Mouse (Mus musculus) MEL (cell line): ENCODE measurements around the gene Zp1. TPM values are rescaled to one million over a fixed set of nuclear protein-coding genes. Genes with fewer than 3 reads are reported as not detected.

Experiments
- DNase-seq: peaks from one replicate; pipeline ENCODE4 v3.0.0; 2011; ENCODE audit warnings: low read depth, low spot score
- H3K27ac ChIP-seq: 2 replicates; pipeline ENCODE4 v1.5.1; 2012; ENCODE audit warnings: low read depth, mild to moderate bottlenecking, control low read depth, low read length, moderate library complexity; ENCODE audit not compliant: control insufficient read depth
- H3K27me3 ChIP-seq, 2 experiments: fragments of 150-350 bp in 1 of 2; sonication (generic) in 1 of 2; 2 replicates each; pipeline ENCODE4 v1.6.1; 2012; ENCODE audit warnings: low read length in 2 of 2, mild to moderate bottlenecking in 2 of 2, improper control_type of control experiment in 1 of 2, moderate library complexity in 1 of 2; ENCODE audit not compliant: insufficient read depth in 2 of 2, control insufficient read depth in 1 of 2
- H3K36me3 ChIP-seq, 2 experiments: 2 replicates each; pipeline ENCODE4 v1.6.1; 2012 to 2014; ENCODE audit warnings: low read length in 2 of 2, improper control_type of control experiment in 1 of 2, inconsistent platforms in 1 of 2, mild to moderate bottlenecking in 1 of 2; ENCODE audit not compliant: insufficient read depth in 2 of 2, control insufficient read depth in 1 of 2
- H3K4me1 ChIP-seq, 2 experiments: fragments of 150-350 bp in 1 of 2; sonication (generic) in 1 of 2; 2 replicates each; pipeline ENCODE4 v1.6.1; 2012; ENCODE audit warnings: low read length in 2 of 2, improper control_type of control experiment in 1 of 2, mild to moderate bottlenecking in 1 of 2; ENCODE audit not compliant: insufficient read depth in 2 of 2, control insufficient read depth in 1 of 2
- H3K4me3 ChIP-seq, 2 experiments: fragments of 150-350 bp in 1 of 2; sonication (generic) in 1 of 2; 2 replicates each; pipeline ENCODE4 v1.5.1; 2012; ENCODE audit warnings: low read depth in 2 of 2, low read length in 2 of 2, mild to moderate bottlenecking in 2 of 2, moderate library complexity in 2 of 2, control low read depth in 1 of 2, improper control_type of control experiment in 1 of 2; ENCODE audit not compliant: control insufficient read depth in 1 of 2, insufficient read depth in 1 of 2
- H3K79me2 ChIP-seq: 2 replicates; pipeline ENCODE4 v1.6.1; 2012; ENCODE audit warnings: mild to moderate bottlenecking, low read length, moderate library complexity; ENCODE audit not compliant: control insufficient read depth, poor library complexity, insufficient read depth
- H3K9ac ChIP-seq: 2 replicates; pipeline ENCODE4 v1.6.1; 2012; ENCODE audit warnings: low read depth, mild to moderate bottlenecking, control low read depth, low read length, moderate library complexity; ENCODE audit not compliant: control insufficient read depth, poor library complexity, severe bottlenecking
- H3K9me3 ChIP-seq: fragments of 150-350 bp; sonication (generic); replicated peaks from 2 replicates; pipeline ENCODE4 v1.6.1; 2012; ENCODE audit warnings: mild to moderate bottlenecking, low read length, improper control_type of control experiment, moderate library complexity; ENCODE audit not compliant: insufficient read depth
- CHD1 ChIP-seq: IDR thresholded peaks from 2 replicates; pipeline ENCODE4 v1.6.1; 2012; ENCODE audit warnings: low read depth, mild to moderate bottlenecking, inconsistent platforms, low read length, improper control_type of control experiment
- GABPA ChIP-seq: IDR thresholded peaks from 2 replicates; pipeline ENCODE4 v1.6.1; 2012; ENCODE audit warnings: low read depth, mild to moderate bottlenecking, inconsistent platforms, low read length, improper control_type of control experiment, moderate library complexity
- JUND ChIP-seq: IDR thresholded peaks from 2 replicates; pipeline ENCODE4 v1.6.1; 2011; ENCODE audit warnings: low read depth, mild to moderate bottlenecking, improper control_type of control experiment, low read length
- MAX ChIP-seq: IDR thresholded peaks from 2 replicates; pipeline ENCODE4 v1.6.1; 2011; ENCODE audit warnings: low read length, improper control_type of control experiment
- MAZ ChIP-seq: IDR thresholded peaks from 2 replicates; pipeline ENCODE4 v1.6.1; 2012; ENCODE audit warnings: low read depth, mild to moderate bottlenecking, inconsistent platforms, low read length, improper control_type of control experiment
- MEF2A ChIP-seq: IDR thresholded peaks from 2 replicates; pipeline ENCODE4 v1.6.1; 2014; ENCODE audit warnings: low read depth, mild to moderate bottlenecking, inconsistent platforms, low read length, improper control_type of control experiment; ENCODE audit not compliant: poor library complexity, insufficient replicate concordance, severe bottlenecking; ENCODE audit errors: extremely low read depth
- MXI1 ChIP-seq: IDR thresholded peaks from 2 replicates; pipeline ENCODE4 v1.6.1; 2011; ENCODE audit warnings: mild to moderate bottlenecking, low read depth, low read length, improper control_type of control experiment
- MYB ChIP-seq: IDR thresholded peaks from 2 replicates; pipeline ENCODE4 v1.6.1; 2011; ENCODE audit warnings: mild to moderate bottlenecking, low read depth, low read length, improper control_type of control experiment
- NELFE ChIP-seq: IDR thresholded peaks from 2 replicates; pipeline ENCODE4 v1.6.1; 2011; ENCODE audit warnings: low read depth, low read length, improper control_type of control experiment
- NRF1 ChIP-seq: IDR thresholded peaks from 2 replicates; pipeline ENCODE4 v1.6.1; 2014; ENCODE audit warnings: low read depth, mild to moderate bottlenecking, inconsistent platforms, low read length, improper control_type of control experiment, moderate library complexity; ENCODE audit not compliant: poor library complexity, insufficient read depth, severe bottlenecking
- POLR2AphosphoS2 ChIP-seq: IDR thresholded peaks from 2 replicates; pipeline ENCODE4 v1.6.1; 2011; ENCODE audit warnings: low read length, improper control_type of control experiment
- POLR2AphosphoS5 ChIP-seq: IDR thresholded peaks from 2 replicates; pipeline ENCODE4 v1.6.1; 2012; ENCODE audit warnings: low read depth, borderline replicate concordance, mild to moderate bottlenecking, inconsistent platforms, low read length, moderate library complexity, mixed read lengths
- RAD21 ChIP-seq: IDR thresholded peaks from 2 replicates; pipeline ENCODE4 v1.6.1; 2011; ENCODE audit warnings: mild to moderate bottlenecking, low read depth, low read length, improper control_type of control experiment
- RCOR1 ChIP-seq: IDR thresholded peaks from 2 replicates; pipeline ENCODE4 v1.6.1; 2012; ENCODE audit warnings: low read depth, mild to moderate bottlenecking, inconsistent platforms, low read length, improper control_type of control experiment
- TBP ChIP-seq: IDR thresholded peaks from 2 replicates; pipeline ENCODE4 v1.8.0; 2011; ENCODE audit warnings: low read depth, low read length, improper control_type of control experiment
- TCF12 ChIP-seq: IDR thresholded peaks from 2 replicates; pipeline ENCODE4 v1.6.1; 2014; ENCODE audit warnings: low read depth, mild to moderate bottlenecking, inconsistent platforms, low read length, improper control_type of control experiment, moderate library complexity
- USF2 ChIP-seq, 2 experiments: IDR thresholded peaks; 2 replicates each; pipeline ENCODE4 v1.6.1; 2011 to 2012; ENCODE audit warnings: improper control_type of control experiment in 2 of 2, low read length in 2 of 2, borderline replicate concordance in 1 of 2, inconsistent platforms in 1 of 2, low read depth in 1 of 2, mild to moderate bottlenecking in 1 of 2; ENCODE audit not compliant: insufficient read depth in 1 of 2
- ZC3H11A ChIP-seq: IDR thresholded peaks from 2 replicates; pipeline ENCODE4 v1.6.1; 2012; ENCODE audit warnings: low read depth, mild to moderate bottlenecking, inconsistent platforms, low read length, improper control_type of control experiment
- ZMIZ1 ChIP-seq: IDR thresholded peaks from 2 replicates; pipeline ENCODE4 v1.6.1; 2012; ENCODE audit warnings: low read depth, mild to moderate bottlenecking, inconsistent platforms, low read length, improper control_type of control experiment, moderate library complexity
- ZNF384 ChIP-seq: IDR thresholded peaks from 2 replicates; pipeline ENCODE4 v1.6.1; 2012; ENCODE audit warnings: low read depth, mild to moderate bottlenecking, inconsistent platforms, low read length, improper control_type of control experiment
- polyA plus RNA-seq, 2 experiments: library from polyadenylated mRNA; stranded (reverse) in 1 of 2; unstranded in 1 of 2; fragments of >175 nt in 1 of 2; fragments of >200 nt in 1 of 2; gene quantifications; 2 replicates each; pipeline versions ENCODE4 v1.2.1 to v1.2.4; 2012; ENCODE audit warnings: low replicate concordance in 2 of 2, low read depth in 1 of 2; ENCODE audit not compliant: insufficient read length in 2 of 2, insufficient read depth in 1 of 2, missing spikeins in 1 of 2
- total RNA-seq: library from RNA; depleted of rRNA; stranded (reverse); fragments of 300-350 nt; gene quantifications from 2 replicates; pipeline ENCODE4 v1.2.3, GENCODE M21; 2012

Gene Zp1
- total and polyA plus RNA-seq, 3 experiments: not detected

- Histone ChIP-seq H3K9ac (no peak overlapping the region), H3K4me1 (no peaks in the 10 kb centered on the region), H3K9me3 (no peaks in the 10 kb centered on the region), H3K4me3 (no peak overlapping the region), H3K36me3 (no peaks in the 10 kb centered on the region; a peak in 2 of 4 replicates), H3K27ac (no peak overlapping the region), H3K79me2 (no peaks in the 10 kb centered on the region)
- TF ChIP-seq TCF12 (no peak), MEF2A (no peak), USF2 (IDR thresholded peaks at IDR 0.05; ENCODE audit: borderline replicate concordance in 1 of 2, insufficient read depth in 1 of 2, low read depth in 1 of 2, low read length in 2 of 2) (no peak), POLR2AphosphoS5 (no peak), MAX (no peak), MYB (no peak), CHD1 (no peak), MXI1 (no peak), ZMIZ1 (no peak), GABPA (no peak), MAZ (no peak)
- TF ChIP-seq, all 39 proteins: peak for 0
- DNase-seq: no peak
- no peaks in the 10 kb centered on the region for H3K27me3 ChIP-seq
Observed at GRCm38 (mm10) chr19:10871328-10871961, 49.0 kb downstream of the Zp1 start.

GRCm38 (mm10) chr19:10870676-10871075 lies 49.8 kb downstream of the Zp1 start:
- Histone ChIP-seq H3K79me2 (no peaks in the 10 kb centered on the region), H3K4me1 (no peaks in the 10 kb centered on the region)
- TF ChIP-seq POLR2AphosphoS5: no peak
- no peak for TF ChIP-seq RAD21
- TF ChIP-seq ZNF384: no peak
- no peak for TF ChIP-seq TCF12
- no peak for TF ChIP-seq ZMIZ1
- no peak for TF ChIP-seq MYB
- no peak for TF ChIP-seq POLR2AphosphoS2
- TF ChIP-seq NELFE: no peak
- TF ChIP-seq NRF1: no peak
- TF ChIP-seq MXI1: no peak
- no peak for TF ChIP-seq ZC3H11A
- TF ChIP-seq RCOR1: no peak
- no peak for TF ChIP-seq MAX
- no peak for TF ChIP-seq USF2 (IDR thresholded peaks at IDR 0.05; ENCODE audit: borderline replicate concordance in 1 of 2, insufficient read depth in 1 of 2, low read depth in 1 of 2, low read length in 2 of 2)
- TF ChIP-seq TBP: no peak
- TF ChIP-seq JUND: no peak
- no peak for TF ChIP-seq MEF2A
- TF ChIP-seq, all 39 proteins: peak for 0
- Histone ChIP-seq H3K36me3 (no peaks in the 10 kb centered on the region; a peak in 2 of 4 replicates), H3K9ac (no peak overlapping the region), H3K27ac (no peak overlapping the region), H3K9me3 (no peaks in the 10 kb centered on the region), H3K27me3 (peaks cover 0 to 1% of the 10 kb centered on the region in 2 experiments; a peak in 1 of 4 replicates), H3K4me3 (no peak overlapping the region)
- no peak for DNase-seq
